Comparison of ENCODE assay signal across 9 mouse cellular contexts in genomic region chr7:144942071-144942743, GRCm38 (mm10). TPM values are rescaled to one million over a fixed set of nuclear protein-coding genes. Genes with fewer than 3 reads are reported as not detected.
DNase-seq lines count a peak whose midpoint lies in the region; ATAC-seq and TF ChIP-seq lines count a peak whose summit lies in the region.
"Had no signal": no experiment of that assay in that cellular context is flagged by ENCODE, and none has a peak within 500 bp of the region (broad histone marks: within the 10 kb centered on the region; RNA-seq: fewer than 3 reads in every experiment).

No protein-coding gene starts in this region.

- H3K36me3 ChIP-seq in ES-Bruce4 (ENCODE audit: control insufficient read depth, insufficient read depth, low read length, poor library complexity, severe bottlenecking): no peaks in the 10 kb centered on the region
- peaks cover under 1% of the 10 kb centered on the region; the same call in 1 of the 2 replicates for H3K36me3 ChIP-seq in kidney, embryonic 14.5 days (ENCODE audit: control insufficient read depth, insufficient read depth, low read length)

- H3K27me3 ChIP-seq in ES-Bruce4 (ENCODE audit: control insufficient read depth, insufficient read depth, low read length, poor library complexity, severe bottlenecking): no peaks in the 10 kb centered on the region
- no peaks in the 10 kb centered on the region for H3K27me3 ChIP-seq in kidney, embryonic 14.5 days (ENCODE audit: control insufficient read depth, insufficient read depth, low read length)

- no peak for TF ChIP-seq CTCF in ES-Bruce4 (IDR thresholded peaks at IDR 0.05; ENCODE audit: low read depth, low read length)

- under 1% methylated on average over 35 of the region's 35 CpGs for WGBS in kidney, embryonic 14.5 days

- H3K27ac ChIP-seq in ES-Bruce4 (ENCODE audit: insufficient read depth, low read length): peak overlapping the region; percentile 69
- peak overlapping the region; percentile 94 for H3K27ac ChIP-seq in kidney, embryonic 14.5 days (ENCODE audit: low read depth, low read length)

- ATAC-seq in kidney, embryonic 14.5 days (ENCODE audit: low FRiP score, low TSS enrichment): 0 out of 2 replicates have a peak, but pooled peaks have one; percentile 2

- H3K4me2 ChIP-seq in kidney, embryonic 14.5 days (replicated peaks; ENCODE audit: low read depth, low read length): peak overlapping the region; percentile 90

- 0 out of 2 replicates have a peak, but pooled peaks have one; percentile 45 for TF ChIP-seq EP300 in ES-Bruce4 (IDR thresholded peaks at IDR 0.05; ENCODE audit: insufficient read depth, low read depth, low read length)

- H3K9me3 ChIP-seq in ES-Bruce4 (replicated peaks; ENCODE audit: control insufficient read depth, insufficient read depth, low read length, poor library complexity, severe bottlenecking): no peaks in the 10 kb centered on the region
- H3K9me3 ChIP-seq in kidney, embryonic 14.5 days (ENCODE audit: control insufficient read depth, low read length): no peaks in the 10 kb centered on the region

- DNase-seq in adrenal gland, postnatal 10 days: peak; percentile 43
- peak; percentile 38 for DNase-seq in heart, adult 8-10 months (ENCODE audit: low spot score)
- peak; percentile 58 for DNase-seq in mesoderm, embryonic 11.5 days (ENCODE audit: low read depth, low spot score)
- DNase-seq in right cerebral cortex, postnatal 25 days: no peak
- no peak for DNase-seq in urinary bladder, postnatal 4 days (ENCODE audit: low spot score in 2 of 2)
- DNase-seq in thymus, postnatal 25 days: no peak

- no peak for TF ChIP-seq POLR2A in ES-Bruce4 (IDR thresholded peaks at IDR 0.05; ENCODE audit: insufficient read depth, low read length)

- H3K9ac ChIP-seq in ES-Bruce4 (ENCODE audit: low read depth, poor library complexity, severe bottlenecking): peak overlapping the region; percentile 79
- H3K9ac ChIP-seq in kidney, embryonic 14.5 days (ENCODE audit: low read depth, low read length): peak overlapping the region; percentile 62

- H3K4me3 ChIP-seq in ES-Bruce4 (ENCODE audit: low read depth, low read length): peak overlapping the region; percentile 88
- H3K4me3 ChIP-seq in kidney, embryonic 14.5 days (ENCODE audit: low read length): peak overlapping the region; percentile 57

- H3K4me1 ChIP-seq in ES-Bruce4 (ENCODE audit: control insufficient read depth, insufficient read depth, low read length): no peaks in the 10 kb centered on the region
- H3K4me1 ChIP-seq in kidney, embryonic 14.5 days (ENCODE audit: control insufficient read depth, insufficient read depth, low read length): peaks cover 21% of the 10 kb centered on the region

RNA-seq across cellular contexts. Expression of gene Ccnd1, which starts 2.5 kb away (rescaled TPM):
- 36.3 and 36.5 TPM in 2 replicates for polyA plus RNA-seq in ES-Bruce4 (2011; ENCODE audit: insufficient read depth, insufficient read length, low read depth, missing spikeins)
- total RNA-seq in adrenal gland, postnatal 10 days (2021): 10 to 100 TPM; 72.7 to 80.8 TPM
- total RNA-seq in heart, adult 8-10 months (2022): 10 to 100 TPM; 30.1 to 64.0 (median 45.1) TPM
- 231 and 315 TPM in 2 replicates for polyA plus RNA-seq in kidney, embryonic 14.5 days (2014; fragmentation: Nextera tagmentation; extraction: Ambion mirVana)

RNA-seq across cellular contexts. Expression of gene LTO1, which starts 27.3 kb away (rescaled TPM):
- polyA plus RNA-seq in ES-Bruce4 (2011; ENCODE audit: insufficient read depth, insufficient read length, low read depth, missing spikeins): 21.5 and 30.7 TPM in 2 replicates
- 10 to 100 TPM; 25.6 to 26.2 TPM for total RNA-seq in adrenal gland, postnatal 10 days (2021)
- 10 to 100 TPM; 14.6 to 18.2 (median 17.4) TPM for total RNA-seq in heart, adult 8-10 months (2022)
- 19.2 and 20.3 TPM in 2 replicates for polyA plus RNA-seq in kidney, embryonic 14.5 days (2014; fragmentation: Nextera tagmentation; extraction: Ambion mirVana)

RNA-seq across cellular contexts. Expression of gene Fgf15, which starts 45.9 kb away (rescaled TPM):
- 3.1 and 3.3 TPM in 2 replicates for polyA plus RNA-seq in ES-Bruce4 (2011; ENCODE audit: insufficient read depth, insufficient read length, low read depth, missing spikeins)
- total RNA-seq in adrenal gland, postnatal 10 days (2021): not detected
- not detected for total RNA-seq in heart, adult 8-10 months (2022)
- 2.2 and 2.5 TPM in 2 replicates for polyA plus RNA-seq in kidney, embryonic 14.5 days (2014; fragmentation: Nextera tagmentation; extraction: Ambion mirVana)
- polyA plus RNA-seq: cortical plate, adult 2 months had no signal

Comparison
In these comparisons a context has a peak if more than half of its experiments do, and no peak if none do; other contexts are left out.
1. DNase-seq: peak in adrenal gland, postnatal 10 days (single experiment), heart, adult 8-10 months (single experiment) and mesoderm, embryonic 11.5 days (single experiment); none in right cerebral cortex, postnatal 25 days (single experiment), urinary bladder, postnatal 4 days (0 of 2) and thymus, postnatal 25 days (single experiment).